Mouse (Mus musculus): ENCODE measurements around the gene Mon1a.

GRCm38 (mm10) chr9:107935374-107935773 is 47.4 kb downstream of the Mon1a start, which contains the start of gene Camkv:
- TF ChIP-seq CTCF (IDR thresholded peaks at IDR 0.05; ENCODE audit: low read depth, low read length) (no peak), POLR2A (IDR thresholded peaks at IDR 0.05; ENCODE audit: borderline replicate concordance, low read depth, low read length) (no peak)
